Mouse (Mus musculus) liver, embryonic 11.5 days (tissue): ENCODE measurements at regions not wholly inside any gene's neighbourhood (a gene's known extent, or its start where the extent isn't known, plus 50 kb on each side); places are given as distances from the start of the nearest gene placed in this dataset.
"Not testable (repeated sequence)": the region's sequence is repeated elsewhere in the genome, so short reads cannot be mapped to it uniquely, and the experiment has no call there.

ENCODE experiments used
- ATAC-seq: fragments of 200-750 bp; cut with Nextera tagmentation; replicated peaks from 2 replicates; pipeline ENCODE4 v1.8.0; 2017; ENCODE audit warnings: moderate number of reproducible peaks, mild to moderate bottlenecking, moderate TSS enrichment, moderate library complexity; ENCODE audit not compliant: low FRiP score
- DNase-seq: peaks from one replicate; pipeline ENCODE4 v3.0.0-alpha.2; 2017; ENCODE audit warnings: low spot score
- H3K27ac ChIP-seq: fragments of 300-500 bp; sonication (generic); 2 replicates; pipeline ENCODE4 v1.5.1; 2014; ENCODE audit warnings: mild to moderate bottlenecking, low read depth, low read length, control low read depth
- H3K27me3 ChIP-seq: fragments of 300-500 bp; sonication (generic); replicated peaks from 2 replicates; pipeline ENCODE4 v1.6.1; 2014; ENCODE audit warnings: low read length, mixed read lengths; ENCODE audit not compliant: control insufficient read depth, insufficient read depth
- H3K36me3 ChIP-seq: fragments of 300-500 bp; sonication (generic); 2 replicates; pipeline ENCODE4 v1.6.1; 2014; ENCODE audit warnings: mild to moderate bottlenecking, low read length, moderate library complexity, mixed read lengths; ENCODE audit not compliant: control insufficient read depth, insufficient read depth
- H3K4me1 ChIP-seq: fragments of 300-500 bp; sonication (generic); replicated peaks from 2 replicates; pipeline ENCODE4 v1.6.1; 2014; ENCODE audit warnings: low read length, mixed read lengths; ENCODE audit not compliant: control insufficient read depth, insufficient read depth
- H3K4me2 ChIP-seq: fragments of 300-500 bp; sonication (generic); 2 replicates; pipeline ENCODE4 v1.6.1; 2014; ENCODE audit warnings: mild to moderate bottlenecking, control low read depth, moderate library complexity
- H3K4me3 ChIP-seq: fragments of 300-500 bp; sonication (generic); 2 replicates; pipeline ENCODE4 v1.5.1; 2014; ENCODE audit warnings: low read depth, low read length, control low read depth
- H3K9ac ChIP-seq: fragments of 300-500 bp; sonication (generic); 2 replicates; pipeline ENCODE4 v1.6.1; 2014; ENCODE audit warnings: low read depth, low read length, control low read depth
- H3K9me3 ChIP-seq: fragments of 300-500 bp; sonication (generic); 2 replicates; pipeline ENCODE4 v1.6.1; 2016; ENCODE audit warnings: low read length, inconsistent platforms, mixed read lengths; ENCODE audit not compliant: control insufficient read depth
- WGBS: fragments of 180-500 bp; shearing (Covaris S2); extraction: QIAGEN DNeasy Blood & Tissue Kit; methylation state at CpG from one replicate; pipeline ENCODE4 v1.1.7; 2014; 5-methylcytosine and 5-hydroxymethylcytosine counted together

DNA sequence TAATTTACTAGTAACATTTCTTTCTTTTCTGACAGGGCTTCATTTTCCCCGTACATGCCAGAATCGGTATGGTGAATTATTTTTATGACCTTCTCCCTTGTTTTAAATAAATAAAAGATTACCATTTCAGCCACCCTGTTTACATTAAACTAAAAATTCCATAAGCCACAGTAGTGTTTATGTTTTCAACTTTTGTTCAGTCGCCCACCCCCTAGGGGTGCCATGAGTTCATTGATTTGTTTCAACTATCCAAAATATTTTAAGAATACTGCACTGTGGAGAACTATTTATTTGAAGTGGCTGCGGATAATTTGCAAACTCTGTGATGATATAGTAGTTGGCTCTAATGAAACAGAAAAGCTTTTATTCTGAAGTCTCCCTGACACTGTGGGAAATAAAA is 132.9 kb downstream of the Tfec start:
- DNase-seq (no peak), ATAC-seq (no peak)
- Histone ChIP-seq H3K36me3 (no peaks in the 10 kb centered on the region), H3K4me1 (no peaks in the 10 kb centered on the region), H3K27me3 (no peaks in the 10 kb centered on the region), H3K4me2 (no peak overlapping the region), H3K4me3 (no peak overlapping the region), H3K9ac (no peak overlapping the region), H3K9me3 (no peaks in the 10 kb centered on the region), H3K27ac (no peak overlapping the region)
- 68% methylated on average over 4 of the region's 4 CpGs for WGBS

GRCm38 (mm10) chr6:16764707-16765106 is 133.5 kb downstream of the Tfec start:
- H3K4me1 ChIP-seq = no peaks in the 10 kb centered on the region
- H3K27ac ChIP-seq = no peak overlapping the region
- H3K9ac ChIP-seq = no peak overlapping the region
- 51% methylated on average over 5 of the region's 5 CpGs for WGBS
- no peaks in the 10 kb centered on the region for H3K36me3 ChIP-seq
- no peak overlapping the region for H3K4me3 ChIP-seq
- DNase-seq (no peak), ATAC-seq (no peak)
- no peaks in the 10 kb centered on the region for H3K9me3 ChIP-seq
- no peak overlapping the region for H3K4me2 ChIP-seq
- H3K27me3 ChIP-seq = no peaks in the 10 kb centered on the region

- not testable (repeated sequence) for H3K27ac ChIP-seq, H3K4me3 ChIP-seq, H3K9ac ChIP-seq, H3K36me3 ChIP-seq, H3K4me1 ChIP-seq, H3K27me3 ChIP-seq, H3K4me2 ChIP-seq, ATAC-seq, DNase-seq, H3K9me3 ChIP-seq
- WGBS = 91% methylated on average over 1 of the region's 1 CpGs
Observed at GRCm38 (mm10) chr6:16755044-16755443, 143.2 kb downstream of the Tfec start.

GRCm38 (mm10) chr6:16733184-16733583 is 165.1 kb downstream of the Tfec start:
- ATAC-seq = no peak
- 82% methylated on average over 7 of the region's 7 CpGs for WGBS

GRCm38 (mm10) chr6:16732095-16732494 is 166.1 kb downstream of the Tfec start:
- H3K4me1 ChIP-seq = no peaks in the 10 kb centered on the region
- H3K27me3 ChIP-seq = no peaks in the 10 kb centered on the region
- no peak for DNase-seq
- no peak for ATAC-seq
- no peak overlapping the region for H3K4me3 ChIP-seq
- H3K27ac ChIP-seq = no peak overlapping the region
- no peak overlapping the region for H3K4me2 ChIP-seq
- no peaks in the 10 kb centered on the region for H3K9me3 ChIP-seq
- 59% methylated on average over 3 of the region's 3 CpGs for WGBS
- H3K36me3 ChIP-seq = no peaks in the 10 kb centered on the region
- no peak overlapping the region for H3K9ac ChIP-seq

More at GRCm38 (mm10) chr6:16733184-16733583, 165.1 kb downstream of the Tfec start:
- Histone ChIP-seq H3K9ac (no peak overlapping the region), H3K36me3 (no peaks in the 10 kb centered on the region), H3K4me3 (no peak overlapping the region), H3K4me1 (no peaks in the 10 kb centered on the region), H3K27me3 (no peaks in the 10 kb centered on the region), H3K4me2 (no peak overlapping the region), H3K9me3 (no peaks in the 10 kb centered on the region), H3K27ac (no peak overlapping the region)
- no peak for DNase-seq

DNA sequence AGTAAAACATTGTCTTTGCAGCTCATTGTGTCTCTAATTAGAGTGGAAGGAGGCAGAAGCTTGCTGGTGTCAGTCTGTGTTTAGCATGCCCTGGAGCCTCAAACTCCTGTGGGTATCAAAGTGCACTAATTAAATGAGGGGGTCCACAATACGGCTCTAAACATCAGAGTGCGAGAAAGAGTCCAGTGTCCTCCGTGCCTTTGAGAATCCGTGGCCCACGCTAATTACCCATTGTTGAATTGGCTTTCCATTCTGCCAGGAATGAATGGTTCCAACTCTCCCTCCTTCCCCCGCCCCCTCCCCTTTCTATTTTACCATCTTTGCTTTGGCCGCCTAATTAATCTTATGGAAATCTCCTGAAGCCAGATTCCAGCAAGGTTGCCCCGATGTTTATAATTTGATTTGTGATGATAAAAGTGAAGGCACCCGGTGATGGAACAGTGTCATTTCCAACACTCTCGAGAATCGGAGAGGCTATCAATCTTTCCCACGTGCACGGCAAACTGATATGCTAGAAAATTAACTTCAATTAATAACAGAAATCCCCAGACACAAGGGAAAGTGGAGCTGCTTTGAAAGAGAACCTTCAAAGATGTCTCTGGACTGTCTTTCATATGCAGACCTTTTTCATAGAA is 170.9 kb downstream of the Tfec start:
- no peak overlapping the region for H3K4me2 ChIP-seq
- H3K27ac ChIP-seq = no peak overlapping the region
- WGBS = 60% methylated on average over 13 of the region's 13 CpGs
- no peaks in the 10 kb centered on the region for H3K27me3 ChIP-seq
- no peak for ATAC-seq
- H3K36me3 ChIP-seq = no peaks in the 10 kb centered on the region
- H3K9ac ChIP-seq = no peak overlapping the region
- DNase-seq = no peak
- H3K9me3 ChIP-seq = no peaks in the 10 kb centered on the region
- H3K4me1 ChIP-seq = no peaks in the 10 kb centered on the region
- H3K4me3 ChIP-seq = no peak overlapping the region

- Histone ChIP-seq H3K4me1 (no peaks in the 10 kb centered on the region), H3K27ac (no peak overlapping the region), H3K27me3 (no peaks in the 10 kb centered on the region), H3K9me3 (no peaks in the 10 kb centered on the region), H3K4me3 (no peak overlapping the region), H3K36me3 (no peaks in the 10 kb centered on the region), H3K9ac (no peak overlapping the region), H3K4me2 (no peak overlapping the region)
- DNase-seq (no peak), ATAC-seq (no peak)
- 81% methylated on average over 2 of the region's 2 CpGs for WGBS
Observed at GRCm38 (mm10) chr6:16725256-16725655, 173.0 kb downstream of the Tfec start.

GRCm38 (mm10) chr6:16704496-16704895 is 193.7 kb downstream of the Tfec start:
- Histone ChIP-seq H3K4me3 (no peak overlapping the region), H3K9me3 (no peaks in the 10 kb centered on the region), H3K9ac (no peak overlapping the region), H3K4me2 (no peak overlapping the region), H3K4me1 (no peaks in the 10 kb centered on the region), H3K27me3 (no peaks in the 10 kb centered on the region), H3K36me3 (no peaks in the 10 kb centered on the region), H3K27ac (no peak overlapping the region)
- ATAC-seq (no peak), DNase-seq (no peak)
- WGBS = 87% methylated on average over 4 of the region's 4 CpGs

DNA sequence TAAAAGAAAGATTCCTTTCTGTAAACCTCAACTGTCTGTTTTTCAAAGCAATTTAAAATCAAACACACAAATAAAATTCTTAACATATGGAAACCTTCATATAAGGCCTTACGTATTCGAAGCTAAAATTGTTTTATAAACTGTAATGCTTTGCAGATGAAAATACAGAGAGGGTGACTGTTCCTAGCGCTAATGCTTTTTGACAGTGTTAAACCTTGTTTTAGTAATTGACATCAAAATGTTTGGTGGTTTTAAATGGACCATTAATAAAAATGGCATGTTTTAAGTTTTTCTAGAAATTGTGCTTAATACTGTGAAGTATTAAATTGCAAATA is 194.9 kb downstream of the Tfec start:
- no peak overlapping the region for H3K9ac ChIP-seq
- DNase-seq = no peak
- WGBS = 86% methylated on average over 3 of the region's 3 CpGs
- ATAC-seq = no peak
- no peaks in the 10 kb centered on the region for H3K36me3 ChIP-seq
- H3K9me3 ChIP-seq = no peaks in the 10 kb centered on the region
- no peak overlapping the region for H3K4me3 ChIP-seq
- no peak overlapping the region for H3K4me2 ChIP-seq
- no peaks in the 10 kb centered on the region for H3K27me3 ChIP-seq
- no peaks in the 10 kb centered on the region for H3K4me1 ChIP-seq
- H3K27ac ChIP-seq = no peak overlapping the region
